In genomic region chr19:47253053-47253628, GRCm38 (mm10) we compare ENCODE assay signal across 8 mouse cellular contexts.
DNase-seq lines count a peak whose midpoint lies in the region; ATAC-seq lines count a peak whose summit lies in the region.

No protein-coding gene starts in this region.

- peaks cover 45% of the 10 kb centered on the region for H3K27me3 ChIP-seq in heart, embryonic 15.5 days
- H3K27me3 ChIP-seq in forebrain, embryonic 16.5 days (replicated peaks; ENCODE audit: control insufficient read depth, insufficient read depth, low read length), result peaks cover 26% of the 10 kb centered on the region

- H3K4me3 ChIP-seq in heart, embryonic 15.5 days, result peak overlapping the region; percentile 47
- peak overlapping the region; percentile 39 for H3K4me3 ChIP-seq in forebrain, embryonic 16.5 days (replicated peaks; ENCODE audit: low read length)

- intact Hi-C loops in heart, postnatal 25 days (cut with DNase I), result no loop called here

- peak overlapping the region; percentile 32; the same call in 1 of the 2 replicates for H3K9ac ChIP-seq in heart, embryonic 15.5 days
- H3K9ac ChIP-seq in forebrain, embryonic 16.5 days (replicated peaks; ENCODE audit: low read depth, low read length), result 0 out of 2 replicates have a peak overlapping the region, but pooled peaks have one; percentile 13

- WGBS in heart, embryonic 15.5 days, result 3% methylated on average over 90 of the region's 90 CpGs
- 7% methylated on average over 89 of the region's 90 CpGs for WGBS in forebrain, embryonic 16.5 days

- H3K4me2 ChIP-seq in heart, embryonic 15.5 days, result peak overlapping the region; percentile 76
- H3K4me2 ChIP-seq in forebrain, embryonic 16.5 days (ENCODE audit: low read length), result peak overlapping the region; percentile 48

- no peaks in the 10 kb centered on the region for H3K9me3 ChIP-seq in heart, embryonic 15.5 days (replicated peaks)
- H3K9me3 ChIP-seq in forebrain, embryonic 16.5 days (ENCODE audit: control insufficient read depth, low read length), result no peaks in the 10 kb centered on the region

- H3K36me3 ChIP-seq in heart, embryonic 15.5 days, result no peaks in the 10 kb centered on the region
- H3K36me3 ChIP-seq in forebrain, embryonic 16.5 days (ENCODE audit: control insufficient read depth, insufficient read depth), result no peaks in the 10 kb centered on the region

- H3K4me1 ChIP-seq in heart, embryonic 15.5 days (replicated peaks), result peaks cover 11% of the 10 kb centered on the region
- peaks cover 5% of the 10 kb centered on the region for H3K4me1 ChIP-seq in forebrain, embryonic 16.5 days (replicated peaks; ENCODE audit: control insufficient read depth, insufficient read depth, low read length)

- DNase-seq in heart, postnatal 25 days (ENCODE audit: low spot score), result no peak
- DNase-seq in R1 (ENCODE audit: low read depth, low spot score), result peak; percentile 70
- DNase-seq in mesoderm, embryonic 11.5 days (ENCODE audit: low read depth, low spot score), result peak; percentile 69
- no peak for DNase-seq in frontal cortex, adult 2 months (ENCODE audit: extremely low spot score in 1 of 2, low spot score in 1 of 2)
- DNase-seq in layer of hippocampus, postnatal 36 days, result no peak
- no peak for DNase-seq in cerebellum, adult 8-10 months

- no peak for ATAC-seq in heart, embryonic 15.5 days (replicated peaks; ENCODE audit: insufficient number of reproducible peaks, insufficient read depth, low FRiP score, low read depth)
- ATAC-seq in forebrain, embryonic 16.5 days, result peak; percentile 40

- H3K27ac ChIP-seq in heart, embryonic 15.5 days, result no peak overlapping the region
- H3K27ac ChIP-seq in forebrain, embryonic 16.5 days (ENCODE audit: low read length), result no peak overlapping the region

Comparison
In these comparisons a context has a peak if more than half of its experiments do, and no peak if none do; other contexts are left out.
1. DNase-seq: peak in R1 (single experiment) and mesoderm, embryonic 11.5 days (single experiment); none in heart, postnatal 25 days (single experiment), frontal cortex, adult 2 months (0 of 2), layer of hippocampus, postnatal 36 days (0 of 2) and cerebellum, adult 8-10 months (single experiment).